Mouse (Mus musculus) kidney, adult 9 months (tissue): ENCODE measurements at regions not wholly inside any gene's neighbourhood (a gene's known extent, or its start where the extent isn't known, plus 50 kb on each side); places are given as distances from the start of the nearest gene placed in this dataset.

Source experiments
- DNase-seq: peaks from one replicate; pipeline ENCODE4 v3.0.0; 2022

- no peak for DNase-seq
These were observed 66.6 kb upstream of the Lcorl start for GRCm38 (mm10) chr5:45923907-45924594.
